Mouse (Mus musculus) small intestine, adult 2 months (tissue): ENCODE results near the gene Gm28308.

Source experiments
- CTCF ChIP-seq: fragments of 200-500 bp; IDR thresholded peaks from 2 replicates; pipeline ENCODE4 v1.5.1; 2012; ENCODE audit warnings: low read depth, mild to moderate bottlenecking, control low read depth, inconsistent platforms, low read length, moderate library complexity, mixed read lengths; ENCODE audit not compliant: insufficient replicate concordance, insufficient read length; ENCODE audit errors: extremely low read depth
- POLR2A ChIP-seq: fragments of 200-500 bp; IDR thresholded peaks from 2 replicates; pipeline ENCODE4 v1.6.1; 2012; ENCODE audit warnings: low read depth, mild to moderate bottlenecking, control low read depth, inconsistent platforms, low read length, moderate library complexity

DNA sequence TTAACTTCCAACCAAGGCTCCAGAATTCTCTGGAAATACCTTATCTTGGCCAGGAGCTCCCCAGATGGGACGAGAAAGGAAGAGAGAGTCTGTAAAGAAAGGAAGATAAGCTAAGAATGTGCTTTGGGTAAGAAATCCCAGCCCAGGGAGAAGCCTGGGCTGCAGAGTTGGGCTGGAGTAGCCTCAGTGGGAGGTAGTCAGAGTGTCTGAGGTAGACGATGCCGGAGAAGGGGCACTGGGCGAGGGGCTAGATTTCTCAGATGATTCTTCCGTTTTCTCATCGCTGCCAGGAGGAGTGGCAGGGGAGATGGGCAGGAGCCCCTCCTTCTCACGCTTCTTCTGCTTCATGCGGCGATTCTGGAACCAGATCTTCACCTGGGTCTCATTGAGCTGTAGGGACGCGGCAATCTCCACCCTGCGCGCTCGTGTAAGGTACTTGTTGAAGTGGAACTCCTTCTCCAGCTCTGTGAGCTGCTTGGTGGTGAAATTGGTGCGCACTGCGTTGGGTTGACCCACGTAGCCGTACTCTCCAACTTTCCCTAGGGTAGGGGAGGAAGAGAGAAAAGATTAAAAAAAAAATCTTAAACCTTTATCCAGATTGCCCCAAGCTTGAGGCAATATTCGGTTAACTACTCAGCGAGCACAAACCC, 56.5 kb downstream of the Gm28308 start:
- TF ChIP-seq CTCF = no peak
- no peak for TF ChIP-seq POLR2A
